Mouse (Mus musculus): ENCODE measurements at regions not wholly inside any gene's neighbourhood (a gene's known extent, or its start where the extent isn't known, plus 50 kb on each side); places are given as distances from the start of the nearest gene placed in this dataset.

DNA sequence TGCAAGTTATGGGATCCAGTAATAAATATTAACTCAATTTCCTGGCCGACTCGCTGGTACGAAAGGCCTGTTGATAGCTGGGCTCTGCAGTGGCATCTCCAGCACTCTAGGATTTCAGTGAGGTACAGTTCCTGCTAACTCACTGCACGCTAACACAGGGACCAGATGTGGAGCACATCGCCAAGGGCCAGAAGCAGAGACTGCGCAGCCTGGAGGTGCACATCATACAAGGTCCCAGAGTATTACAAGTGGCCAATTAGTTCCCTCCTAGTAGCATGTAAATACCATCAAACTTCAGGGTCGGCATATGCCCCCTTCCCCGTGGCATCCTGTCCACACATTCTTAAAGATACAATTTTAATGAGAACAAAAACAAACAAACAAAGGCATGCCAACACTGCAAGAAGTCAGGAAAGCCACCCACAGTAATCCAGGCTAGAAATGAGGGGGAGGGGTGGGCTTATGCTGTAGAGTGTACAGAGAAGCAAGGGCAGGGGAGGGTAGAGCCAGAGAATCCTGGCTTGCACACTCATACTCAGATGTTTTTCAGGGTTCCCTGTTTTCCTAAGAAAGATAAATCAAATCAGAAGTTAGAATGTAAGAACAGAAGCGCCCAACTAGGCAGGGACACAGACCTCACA lies 419.9 kb upstream of the Mctp2 start:
- DNase-seq (ENCODE audit: low read depth in 1 of 2, low spot score in 2 of 2): no peak

GRCm38 (mm10) chr7:72737792-72738191 lies 431.4 kb upstream of the Mctp2 start:
- no peak for DNase-seq (ENCODE audit: low read depth in 1 of 2, low spot score in 2 of 2)

GRCm38 (mm10) chr7:72738324-72738944 lies 432.0 kb upstream of the Mctp2 start:
- DNase-seq (ENCODE audit: low read depth in 1 of 2, low spot score in 2 of 2): no peak

- DNase-seq (ENCODE audit: low read depth in 1 of 2, low spot score in 2 of 2): no peak
Measured at GRCm38 (mm10) chr7:72742376-72742775, 436.0 kb upstream of the Mctp2 start.

- DNase-seq (ENCODE audit: low read depth in 1 of 2, low spot score in 2 of 2): no peak
Measured at GRCm38 (mm10) chr7:72751501-72751917, 445.1 kb upstream of the Mctp2 start.

GRCm38 (mm10) chr7:72753053-72753559 lies 446.7 kb upstream of the Mctp2 start:
- no peak for DNase-seq (ENCODE audit: low read depth in 1 of 2, low spot score in 2 of 2)

- DNase-seq (ENCODE audit: low read depth in 1 of 2, low spot score in 2 of 2): no peak
Measured at GRCm38 (mm10) chr7:72762711-72763110, 456.3 kb upstream of the Mctp2 start.

GRCm38 (mm10) chr7:72768705-72769104 lies 462.3 kb upstream of the Mctp2 start:
- DNase-seq (ENCODE audit: low read depth in 1 of 2, low spot score in 2 of 2): no peak

GRCm38 (mm10) chr7:72774031-72774770 lies 467.8 kb upstream of the Mctp2 start:
- DNase-seq (ENCODE audit: low read depth in 1 of 2, low spot score in 2 of 2): no peak

DNA sequence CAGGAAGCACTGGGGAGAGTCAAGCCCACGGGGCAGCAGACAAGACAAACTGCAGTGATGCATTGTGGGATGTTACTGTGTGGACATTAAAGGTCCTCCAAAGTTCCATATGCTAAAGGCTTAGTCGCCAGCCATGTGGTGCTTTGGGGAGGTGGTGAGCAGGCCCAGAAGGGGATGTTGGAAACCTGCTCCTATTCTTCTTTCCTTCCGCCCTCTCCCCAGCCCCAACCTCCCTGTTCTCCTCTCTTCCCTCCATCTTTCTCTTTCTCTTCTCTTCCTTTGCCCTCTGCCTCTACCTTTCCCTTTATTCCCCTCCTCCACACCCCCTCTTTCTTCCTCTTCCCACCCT lies 468.3 kb upstream of the Mctp2 start:
- DNase-seq (ENCODE audit: low read depth in 1 of 2, low spot score in 2 of 2): no peak

- no peak for DNase-seq (ENCODE audit: low read depth in 1 of 2, low spot score in 2 of 2)
Measured at GRCm38 (mm10) chr7:72787306-72787705, 480.9 kb upstream of the Mctp2 start.

DNA sequence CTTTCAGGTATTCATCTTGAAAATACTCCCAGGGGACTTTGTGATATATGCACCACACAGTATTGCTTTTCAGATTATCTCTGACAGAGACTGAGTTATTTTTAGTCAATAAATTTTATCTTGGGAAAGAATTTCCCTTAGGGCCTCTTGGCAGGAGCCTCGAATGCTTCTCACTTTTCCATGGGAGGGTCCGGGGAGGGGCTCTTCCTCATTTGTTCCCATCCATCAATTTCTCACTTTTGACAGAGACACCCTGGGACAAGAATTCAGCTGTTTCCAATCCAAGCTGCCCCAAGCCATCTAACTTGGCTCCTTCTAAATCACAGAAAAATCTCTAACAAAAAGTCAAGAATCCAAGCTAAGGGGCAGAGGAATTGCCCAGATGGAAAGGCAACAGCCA lies 481.9 kb upstream of the Mctp2 start:
- no peak for DNase-seq (ENCODE audit: low read depth in 1 of 2, low spot score in 2 of 2)

- DNase-seq (ENCODE audit: low read depth in 1 of 2, low spot score in 2 of 2): no peak
Measured at GRCm38 (mm10) chr7:72822142-72822541, 515.7 kb upstream of the Mctp2 start.

GRCm38 (mm10) chr7:72826597-72826996 lies 520.2 kb upstream of the Mctp2 start:
- no peak for DNase-seq (ENCODE audit: low read depth in 1 of 2, low spot score in 2 of 2)

DNA sequence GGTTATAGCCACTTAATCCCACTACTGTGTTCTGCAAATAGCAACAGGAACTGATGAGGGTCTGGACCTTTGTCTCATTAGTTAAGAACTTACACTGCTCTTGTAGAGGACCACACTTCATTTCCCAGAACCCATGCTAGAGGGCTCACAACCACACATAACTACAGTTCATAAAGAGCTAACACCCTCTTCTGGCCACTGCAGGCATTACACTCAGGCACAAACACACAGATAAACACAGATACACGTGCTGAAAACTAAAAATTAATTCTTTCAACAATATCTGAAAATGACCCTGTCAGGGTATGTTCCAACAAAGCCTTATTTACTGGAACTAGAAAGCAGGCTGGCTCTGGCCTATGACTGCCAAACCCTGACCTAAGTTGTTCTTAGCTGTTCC lies 529.0 kb upstream of the Mctp2 start:
- no peak for DNase-seq (ENCODE audit: low read depth in 1 of 2, low spot score in 2 of 2)

DNA sequence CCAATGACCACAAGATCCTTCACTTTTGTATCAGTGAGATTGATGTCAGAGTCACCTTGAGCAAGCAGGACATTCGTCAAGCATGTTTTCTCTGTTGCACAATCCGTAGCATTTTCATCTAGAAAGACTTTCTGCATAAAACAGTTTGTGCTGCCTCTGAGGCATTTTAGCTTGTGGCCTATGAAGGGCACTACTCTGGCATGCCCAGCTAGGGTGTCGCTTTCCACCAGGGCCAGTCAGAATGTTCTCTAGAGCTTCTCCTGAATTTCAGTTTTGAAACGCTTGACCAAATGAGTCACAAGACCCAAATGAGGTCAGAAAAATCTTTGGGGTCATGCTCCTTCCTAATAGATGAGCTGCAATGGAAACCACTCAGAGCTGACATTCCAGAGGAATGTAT lies 529.6 kb upstream of the Mctp2 start:
- no peak for DNase-seq (ENCODE audit: low read depth in 1 of 2, low spot score in 2 of 2)

- no peak for DNase-seq (ENCODE audit: low read depth in 1 of 2, low spot score in 2 of 2)
Measured at GRCm38 (mm10) chr7:72836457-72836985, 530.1 kb upstream of the Mctp2 start.

DNA sequence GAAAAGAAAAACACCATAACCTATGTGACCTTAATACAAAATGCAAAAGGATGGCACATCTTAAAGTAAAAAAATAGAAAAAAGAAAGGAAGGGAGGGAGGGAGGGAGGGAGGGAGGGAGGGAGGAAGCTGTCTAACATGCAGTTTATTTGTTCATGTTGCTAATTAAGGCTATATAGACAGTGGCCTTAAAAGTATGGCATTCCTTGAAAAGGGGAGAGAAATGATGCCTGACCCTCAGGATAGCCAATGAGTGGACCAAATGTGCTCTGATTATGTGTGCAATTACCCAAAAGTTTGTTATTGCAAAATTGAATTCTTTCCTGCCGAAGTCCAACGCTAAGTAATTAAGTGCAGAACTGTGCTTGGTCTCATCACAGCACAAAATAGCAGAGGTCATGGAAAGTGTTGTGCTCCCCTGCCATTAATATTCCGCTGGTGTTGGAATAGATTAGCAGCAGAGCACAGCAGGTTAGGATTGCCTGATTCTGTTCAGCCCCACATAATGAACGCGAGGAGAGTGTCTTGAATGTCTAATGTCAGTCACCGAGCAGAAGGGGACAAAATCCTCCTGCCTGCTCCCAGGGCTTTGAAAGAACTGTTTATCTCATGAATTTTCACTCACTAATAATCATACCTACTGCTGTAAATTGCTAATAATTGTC lies 531.7 kb upstream of the Mctp2 start:
- no peak for DNase-seq (ENCODE audit: low read depth in 1 of 2, low spot score in 2 of 2)

DNA sequence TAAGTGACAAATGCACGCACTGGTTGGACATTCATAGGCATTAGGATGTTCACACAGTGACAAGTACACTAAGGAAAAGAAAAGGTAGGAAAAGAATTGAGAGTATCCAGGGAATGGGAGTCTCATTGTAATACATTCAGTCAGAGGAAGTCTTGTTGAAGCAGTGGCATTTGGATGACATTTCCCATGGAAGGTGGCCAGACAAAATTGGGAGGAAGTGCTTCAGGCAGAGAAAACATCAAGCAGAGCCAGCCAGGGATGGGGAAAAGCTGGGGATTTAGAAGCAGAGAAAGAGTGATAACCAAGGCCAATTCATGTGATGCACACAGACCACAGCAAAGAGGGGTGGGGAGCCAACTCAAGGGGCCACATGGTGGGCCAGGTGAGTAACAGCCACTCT lies 524.0 kb upstream of the Rgma start:
- DNase-seq (ENCODE audit: low read depth in 1 of 2, low spot score in 2 of 2): no peak

DNA sequence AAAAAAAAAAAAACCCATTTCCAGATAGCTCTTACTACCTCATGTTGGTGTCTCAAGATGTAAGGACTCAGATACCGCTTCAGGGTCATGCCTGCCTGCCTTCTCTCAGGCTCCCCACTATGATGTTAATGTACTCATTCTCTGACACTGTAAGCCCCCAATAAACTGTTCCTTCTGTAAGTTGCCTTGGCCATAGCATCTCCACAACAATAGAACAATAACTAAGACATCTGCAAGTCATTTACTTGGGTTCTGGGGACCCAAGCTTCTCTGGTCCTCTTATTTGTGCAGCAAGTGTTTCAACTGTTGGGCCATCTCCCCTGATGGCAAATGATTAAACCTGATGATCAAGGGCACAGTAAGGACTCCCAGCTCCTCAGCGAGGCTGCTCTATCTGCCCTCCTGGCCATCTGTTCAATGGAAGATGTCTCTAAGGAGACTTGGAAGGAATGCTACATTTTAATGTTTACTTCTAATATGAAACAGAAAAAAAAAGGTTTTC lies 520.8 kb upstream of the Rgma start:
- DNase-seq (ENCODE audit: low read depth in 1 of 2, low spot score in 2 of 2): no peak

DNA sequence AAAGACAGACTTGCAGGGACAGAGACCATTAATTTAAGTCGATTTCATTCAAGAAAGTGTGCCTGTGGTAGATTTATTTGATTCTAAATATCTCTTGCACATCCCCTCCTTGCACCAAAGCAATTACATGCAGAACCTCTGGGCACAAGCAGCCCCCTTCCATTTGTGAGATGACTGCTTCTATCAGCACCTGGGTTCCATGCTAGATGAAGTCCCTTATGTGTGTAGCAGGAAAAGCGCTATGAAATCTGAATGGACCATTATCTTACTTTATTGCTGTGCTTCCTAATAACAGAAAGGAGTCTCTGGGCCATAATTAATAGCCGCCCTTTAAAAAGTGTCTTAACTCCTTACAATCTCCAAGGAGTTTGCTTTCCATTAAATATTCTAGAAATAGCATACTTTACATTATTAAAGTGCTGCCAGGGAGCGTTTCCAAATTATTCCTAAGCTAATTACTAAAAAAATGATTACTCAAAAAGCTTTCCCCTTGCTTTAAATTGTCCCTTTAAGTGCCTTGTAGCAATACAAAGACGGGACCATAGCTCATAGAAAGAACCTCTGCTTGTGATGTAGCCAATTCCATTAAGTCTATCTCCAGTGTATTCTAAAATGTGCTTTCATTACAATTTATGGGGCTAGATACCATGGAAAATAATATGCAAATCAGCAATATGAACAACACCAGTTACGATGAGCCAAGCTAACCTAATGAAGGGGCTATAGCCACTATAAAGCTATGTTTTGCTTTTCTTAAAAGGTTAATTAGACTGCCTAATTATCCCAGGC lies 508.1 kb upstream of the Rgma start:
- no peak for DNase-seq (ENCODE audit: low read depth in 1 of 2, low spot score in 2 of 2)
